Mouse (Mus musculus): ENCODE measurements around the gene Ganc.
A peak's percentile ranks its signal among the peaks of the same experiment; 100 is the strongest.

Gene Ganc

DNA sequence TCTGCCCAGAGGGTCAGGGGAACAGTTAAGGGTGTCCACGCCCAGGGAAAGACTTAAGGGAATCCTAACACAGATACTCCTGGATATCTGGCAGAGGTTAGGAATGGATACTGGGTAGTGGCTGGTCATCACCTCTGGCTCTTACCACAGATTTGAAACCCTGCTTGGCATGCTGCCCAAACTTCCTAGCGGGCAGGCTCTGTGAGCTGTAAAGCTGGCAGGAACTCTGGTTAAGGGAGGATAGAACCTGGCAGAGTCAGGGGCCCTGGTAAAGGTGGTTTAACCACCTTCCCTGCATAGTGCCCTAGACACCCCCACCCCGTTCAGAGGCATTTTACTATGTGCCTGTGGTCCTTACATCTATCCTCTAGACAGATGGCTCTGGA, 98.9 kb downstream of the Ganc start:
- DNase-seq = peak; percentile 15

DNA sequence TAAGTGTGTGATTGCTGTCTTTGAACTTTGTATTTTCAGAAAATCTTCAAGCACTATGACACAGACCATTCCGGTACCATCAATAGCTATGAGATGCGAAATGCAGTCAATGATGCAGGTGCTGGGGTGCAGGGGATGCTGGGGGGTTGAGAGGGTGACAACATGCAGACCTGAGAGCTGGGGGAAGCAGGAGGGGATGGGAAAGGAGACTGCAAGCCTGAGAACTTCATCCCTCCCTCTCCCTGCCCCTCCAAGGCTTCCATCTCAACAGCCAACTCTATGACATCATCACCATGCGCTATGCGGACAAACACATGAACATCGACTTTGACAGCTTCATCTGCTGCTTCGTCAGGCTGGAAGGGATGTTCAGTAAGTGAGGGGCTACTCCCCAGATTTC, 99.4 kb downstream of the Ganc start:
- no peak for DNase-seq

DNA sequence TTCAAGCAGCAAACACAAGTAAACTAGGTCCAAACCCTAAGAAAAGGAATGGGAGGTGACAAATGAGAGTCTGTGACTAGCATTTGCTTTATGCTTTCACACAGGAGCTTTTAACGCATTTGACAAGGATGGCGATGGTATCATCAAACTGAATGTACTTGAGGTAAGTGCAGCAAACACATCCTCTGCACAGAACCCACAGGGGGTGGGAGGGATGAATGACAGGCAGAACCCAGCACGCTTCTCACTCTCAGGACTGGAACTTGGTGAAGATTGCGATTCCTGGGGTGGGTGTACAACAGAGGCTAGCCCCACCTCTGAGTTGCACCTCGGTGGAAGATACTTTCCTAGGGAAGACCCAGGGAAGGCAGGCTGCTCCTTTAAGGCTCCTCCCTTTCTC, 100.3 kb downstream of the Ganc start:
- DNase-seq = no peak
